Mouse (Mus musculus): ENCODE results near the gene Pde2a.

Pde2a gene

DNA sequence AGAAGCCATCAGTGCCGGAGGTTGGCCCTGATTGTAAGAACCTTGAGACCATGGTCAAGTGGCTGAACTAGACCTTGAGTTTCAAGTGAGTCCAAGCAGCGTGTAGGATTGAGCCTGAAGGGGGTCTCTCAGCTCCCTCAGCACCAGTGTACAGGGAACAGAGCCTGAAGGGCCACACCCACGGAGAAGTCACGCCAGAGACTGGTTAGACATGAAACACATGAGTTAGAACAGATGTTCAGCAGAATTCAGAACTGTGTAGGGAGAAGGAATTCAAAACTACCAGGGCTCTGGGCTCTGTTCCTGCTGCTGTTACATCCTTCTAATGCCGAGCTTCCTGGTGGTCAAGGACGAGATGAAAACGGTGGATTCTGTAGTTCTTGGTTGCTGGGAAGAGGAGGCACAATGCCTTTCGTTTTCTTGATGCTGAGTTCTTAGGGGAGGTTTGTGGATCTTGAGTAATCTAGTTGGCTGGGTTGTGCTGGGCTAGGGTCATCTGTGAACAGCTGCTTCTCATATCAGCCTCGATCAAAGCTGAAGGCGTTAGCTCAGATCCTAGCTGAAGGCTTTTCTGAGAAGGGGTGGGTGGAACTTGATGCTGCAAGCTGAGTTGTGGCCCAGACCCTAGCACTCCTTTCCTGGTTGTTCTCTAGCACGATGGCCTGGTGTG, 11.1 kb upstream of the Pde2a start, which contains the start of gene Gm45837:
Gene Gm45837 (plus strand): TSS at position 620 of the 670 bp plus-strand sequence.
- DNase-seq, result no peak

DNA sequence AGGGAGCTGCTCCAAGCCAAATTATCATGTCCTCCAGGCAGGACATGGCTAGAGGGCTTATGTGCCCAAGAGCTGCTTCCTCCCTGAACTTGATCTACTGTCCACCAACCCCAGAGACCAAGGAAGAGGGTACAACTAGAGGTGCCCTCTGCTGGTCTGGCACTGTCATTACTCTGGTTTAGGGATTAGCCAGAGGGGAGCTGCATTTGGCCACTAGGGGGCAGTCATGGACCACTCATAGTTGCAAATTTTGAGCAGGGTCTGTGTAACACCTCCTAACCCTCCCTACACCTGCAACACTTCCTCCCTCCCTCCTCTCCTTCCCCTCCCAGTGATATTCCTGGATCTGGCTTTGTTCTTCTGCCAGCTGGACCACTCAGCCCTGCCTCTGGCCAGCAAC, 8.7 kb upstream of the Pde2a start:
- DNase-seq, result peak; percentile 68 to 73

GRCm38 (mm10) chr7:101414209-101414608, 7.3 kb upstream of the Pde2a start:
- DNase-seq, result no peak

DNA sequence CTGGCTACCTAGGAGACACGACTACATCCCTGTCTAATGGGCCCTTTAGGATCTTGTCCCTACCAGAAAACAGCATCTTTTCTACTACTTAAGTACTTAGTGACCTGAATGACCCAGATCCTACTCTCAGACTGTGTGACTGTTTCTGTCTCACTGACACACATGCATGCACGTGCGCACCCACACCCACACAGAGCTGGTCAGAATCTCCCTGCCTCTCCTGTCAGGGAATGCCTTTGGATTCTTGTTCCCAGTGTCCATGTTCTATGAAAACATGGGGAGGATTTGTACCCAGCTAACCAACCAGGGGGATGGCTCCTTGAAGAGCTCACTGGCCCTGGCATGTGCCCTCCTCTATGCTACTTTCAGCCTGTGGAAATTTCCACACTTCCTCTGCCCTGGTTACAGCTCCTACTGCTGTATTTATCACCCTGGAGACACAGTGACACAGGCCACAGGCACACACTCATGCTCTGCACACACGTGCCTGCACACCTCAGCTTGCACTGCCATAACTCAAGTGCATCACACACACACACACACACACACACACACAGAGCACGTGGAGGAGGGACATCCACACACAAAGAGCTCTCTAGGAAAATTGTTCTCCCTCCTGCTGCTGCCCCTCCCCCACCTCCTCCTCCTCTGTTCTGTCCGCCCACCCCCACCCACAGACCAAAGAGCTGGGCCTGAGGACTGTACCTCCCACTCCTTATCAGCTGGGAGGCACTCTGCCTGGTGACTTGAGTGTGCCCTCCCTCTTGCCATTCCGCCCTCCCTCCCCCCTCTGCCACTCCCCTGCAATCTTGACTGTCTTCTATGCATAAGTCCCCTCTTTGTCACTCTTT, 6.6 kb upstream of the Pde2a start:
- DNase-seq, result no peak

GRCm38 (mm10) chr7:101415512-101416100, 5.9 kb upstream of the Pde2a start:
- no peak for DNase-seq

DNA sequence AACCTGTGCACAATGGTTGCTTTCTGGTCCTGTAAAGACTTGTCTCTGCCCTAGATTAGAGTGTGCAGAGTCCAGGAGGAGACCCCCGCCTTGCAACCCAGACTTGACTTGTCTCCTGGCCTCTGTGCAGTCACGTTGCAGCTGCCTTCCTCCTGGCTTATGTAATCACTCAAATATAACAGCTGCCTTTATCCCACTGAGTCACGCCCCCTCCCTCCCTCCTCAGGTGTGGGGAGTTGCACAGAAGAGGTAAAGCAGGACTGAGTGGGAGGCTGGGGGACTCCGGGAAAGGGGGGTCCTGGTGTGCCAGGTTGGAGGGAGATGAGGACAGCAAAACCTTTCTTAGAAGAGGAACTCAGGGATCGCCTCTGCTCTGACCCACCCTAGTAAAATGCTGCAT, 5.1 kb upstream of the Pde2a start:
- DNase-seq, result no peak

DNA sequence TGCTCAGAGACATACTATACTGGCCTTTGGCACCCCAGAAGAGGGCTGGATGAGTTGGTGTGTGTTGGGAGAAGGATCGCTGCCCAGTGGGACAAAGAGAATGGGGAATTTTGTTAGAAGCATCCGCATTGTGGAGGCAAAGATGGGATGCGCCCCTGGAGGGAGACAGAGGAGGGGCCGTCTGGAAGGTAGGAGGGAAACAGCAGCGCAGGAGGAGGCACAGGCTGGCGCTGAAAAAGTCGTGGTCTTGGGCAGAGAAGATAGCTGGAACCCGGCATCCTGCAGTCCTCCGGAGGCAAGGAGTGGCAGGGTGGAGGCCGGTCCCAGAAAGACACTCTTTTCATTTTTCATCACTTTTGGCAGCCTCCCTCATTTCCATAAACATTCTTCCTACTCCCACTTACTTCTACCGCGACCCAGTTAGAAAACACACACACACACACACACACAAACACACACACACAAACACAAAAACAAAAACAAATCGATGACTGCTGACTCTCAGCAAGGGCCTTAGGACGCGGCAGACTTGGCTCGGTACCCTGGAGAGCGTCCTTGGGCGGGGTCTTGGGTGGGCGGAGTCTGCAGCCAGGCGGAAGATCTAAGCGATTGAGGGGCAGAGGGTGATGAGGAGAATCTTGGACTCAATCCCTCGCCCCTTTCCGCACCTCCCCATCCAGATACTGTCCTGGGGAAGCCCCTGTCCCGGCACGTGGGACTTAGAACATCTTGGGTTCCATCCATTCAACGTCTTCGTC, 2.3 kb upstream of the Pde2a start:
- no peak for DNase-seq

DNA sequence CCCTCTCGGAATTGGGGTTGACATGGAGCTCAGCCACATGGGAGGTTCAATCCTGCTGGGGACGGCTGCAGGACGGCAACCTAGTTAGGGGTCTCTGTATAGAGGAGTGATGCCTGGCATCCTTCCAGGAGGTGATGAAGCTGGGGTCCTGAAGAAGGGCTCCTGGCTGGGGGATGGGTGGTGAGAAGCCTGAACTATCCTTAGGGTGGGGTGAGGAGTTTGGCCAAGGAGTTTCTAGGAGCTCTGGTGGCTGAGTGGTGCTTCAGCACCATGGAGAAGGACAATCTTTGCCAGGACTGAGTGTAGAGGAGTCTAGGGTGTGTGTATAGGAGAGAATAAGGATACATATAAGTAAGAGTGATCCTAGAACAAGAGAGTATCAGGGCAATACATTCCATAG, 578 bp downstream of the Pde2a start:
- no peak for DNase-seq

DNA sequence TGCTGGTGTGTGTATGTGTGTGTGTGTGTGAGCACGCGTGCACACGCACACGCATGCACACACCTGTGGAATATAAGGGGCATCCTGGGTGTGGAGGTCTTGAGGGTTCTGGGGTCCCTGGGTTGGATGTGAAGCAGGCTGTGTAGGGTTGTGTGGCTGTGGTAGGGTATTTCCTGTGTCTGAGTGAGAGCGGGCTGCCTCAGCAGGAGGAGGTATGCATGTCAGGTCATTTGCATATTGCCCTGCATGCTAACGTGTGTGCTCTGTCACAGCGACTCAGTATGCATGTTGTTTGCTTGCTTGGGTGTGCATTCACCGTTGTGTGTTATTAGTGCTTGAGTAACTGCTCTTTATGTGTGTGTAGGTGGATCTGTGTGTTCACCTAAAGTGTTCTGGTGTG, 1.2 kb downstream of the Pde2a start:
- no peak for DNase-seq

DNA sequence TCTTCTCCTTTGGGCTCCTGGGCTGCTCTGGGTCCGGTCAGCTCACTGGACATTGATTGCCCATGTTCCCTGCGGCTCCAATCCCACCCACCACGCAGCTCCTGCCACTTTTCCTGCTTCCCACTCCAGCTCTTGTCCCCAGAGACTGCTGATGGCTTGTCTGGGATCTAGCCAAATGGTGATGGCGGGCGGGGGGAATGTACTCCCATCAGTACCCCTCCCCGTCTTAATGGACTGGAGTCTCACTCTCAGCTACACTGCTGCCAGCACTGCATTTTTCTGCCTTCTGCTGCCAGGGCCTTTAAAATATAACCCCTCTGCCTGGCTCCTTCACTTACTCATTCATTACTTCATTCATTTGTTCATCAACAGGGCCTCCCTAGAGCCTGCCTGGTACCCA, 2.5 kb downstream of the Pde2a start:
- DNase-seq, result no peak

GRCm38 (mm10) chr7:101426692-101427091, 5.2 kb downstream of the Pde2a start:
- DNase-seq, result no peak

DNA sequence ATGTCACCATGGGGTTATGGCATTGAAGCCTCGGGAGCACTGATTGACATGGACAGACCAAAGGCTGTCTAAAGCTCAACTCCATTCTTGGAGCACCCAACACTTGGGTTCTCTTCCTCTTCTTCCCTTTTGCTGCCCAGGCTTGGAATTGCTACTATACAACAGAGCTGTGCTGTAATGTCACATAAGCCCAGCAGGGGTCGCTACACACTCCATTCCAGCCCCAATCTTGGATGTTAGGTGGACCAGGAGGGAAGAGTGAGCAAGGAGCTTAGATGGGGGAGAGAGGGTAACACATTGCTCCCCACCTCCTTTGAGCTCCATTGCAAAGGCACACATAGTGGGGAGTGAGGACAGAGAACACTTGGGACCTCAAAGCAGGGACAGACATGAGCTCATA, 6.2 kb downstream of the Pde2a start:
- no peak for DNase-seq

DNA sequence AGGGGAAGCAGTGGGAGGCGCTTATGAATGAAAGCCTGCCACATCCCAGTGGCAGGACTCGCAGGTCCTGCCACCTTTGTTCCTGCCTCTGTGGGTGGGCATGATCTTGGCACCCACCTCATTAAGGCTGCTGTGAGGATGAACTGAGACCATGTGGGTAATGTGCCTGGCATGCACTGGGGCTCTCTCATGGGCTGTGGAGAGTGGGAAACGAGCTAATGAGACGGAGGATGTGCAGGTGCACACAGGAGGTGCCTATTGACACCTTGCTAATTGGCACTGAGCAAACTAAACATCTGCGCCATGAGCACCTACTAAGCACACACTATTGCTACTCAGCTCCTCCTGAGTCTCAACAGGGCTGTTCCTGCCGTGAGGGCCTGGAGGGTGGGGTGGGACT, 13.5 kb downstream of the Pde2a start:
- no peak for DNase-seq

DNA sequence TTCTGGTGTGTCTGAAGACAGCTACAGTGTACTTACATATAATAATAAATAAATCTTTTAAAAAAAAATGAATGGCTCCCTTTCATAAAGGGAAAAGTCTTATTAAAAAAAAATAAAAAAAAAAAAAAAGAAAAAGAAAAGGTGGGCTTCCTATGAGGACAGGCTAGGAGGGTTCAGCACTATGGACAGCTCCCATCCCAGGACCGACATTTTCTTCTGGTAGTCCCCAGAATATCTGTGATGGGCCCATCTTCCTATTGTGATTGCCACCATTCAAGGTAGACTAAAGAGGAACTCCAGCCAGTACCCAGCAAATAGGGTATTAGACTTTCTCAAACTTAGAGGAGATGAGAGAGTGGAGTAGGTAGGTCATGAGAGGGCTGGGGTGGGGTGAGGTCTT, 16.4 kb downstream of the Pde2a start:
- DNase-seq, result no peak

GRCm38 (mm10) chr7:101443093-101443492, 21.6 kb downstream of the Pde2a start:
- DNase-seq, result no peak

DNA sequence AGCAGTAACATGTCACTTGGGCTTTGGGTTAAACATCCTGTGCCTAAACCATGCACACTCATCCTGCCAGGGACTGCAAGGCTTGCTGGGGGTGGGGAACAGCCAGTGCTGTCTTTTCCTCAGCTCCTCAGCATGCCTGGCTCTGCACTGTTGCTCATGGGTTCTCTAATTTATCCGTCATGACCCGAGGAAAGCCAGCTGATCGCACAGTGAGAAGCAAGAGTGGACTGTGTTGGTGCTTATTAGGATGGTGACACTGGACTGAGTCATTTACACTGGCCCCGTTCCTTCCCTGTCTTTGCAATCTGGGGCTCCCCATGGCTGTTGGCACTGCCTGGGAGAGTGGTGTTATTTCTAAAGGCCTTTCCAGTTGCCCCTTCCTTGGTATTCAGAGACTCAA, 22.7 kb downstream of the Pde2a start:
- DNase-seq, result no peak

- DNase-seq, result no peak
Observed at GRCm38 (mm10) chr7:101449855-101450254, 28.4 kb downstream of the Pde2a start.

GRCm38 (mm10) chr7:101450422-101451401, 29.2 kb downstream of the Pde2a start:
- DNase-seq, result peak; percentile 85 to 88

DNA sequence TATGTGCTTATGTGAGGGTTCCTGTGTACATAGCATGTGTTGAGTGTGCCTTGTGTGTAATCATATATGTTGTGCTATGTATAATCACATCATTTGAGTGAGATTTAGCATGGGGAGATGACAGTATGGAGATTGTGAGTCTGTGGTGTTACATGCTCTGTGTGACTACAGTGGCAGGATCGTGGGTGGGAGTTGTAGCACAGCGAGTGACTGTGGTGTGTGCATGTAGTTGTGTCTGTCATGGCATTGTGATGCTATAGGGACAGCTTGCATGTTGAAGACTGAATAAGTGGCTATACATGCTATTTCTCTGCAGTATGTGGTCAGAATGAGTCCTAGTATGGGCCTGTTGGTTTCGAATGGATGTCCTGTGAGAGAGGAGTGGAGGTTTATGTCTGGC, 31.2 kb downstream of the Pde2a start:
- no peak for DNase-seq

GRCm38 (mm10) chr7:101453296-101453695, 31.8 kb downstream of the Pde2a start:
- no peak for DNase-seq

- no peak for DNase-seq
Observed at GRCm38 (mm10) chr7:101453725-101454124, 32.2 kb downstream of the Pde2a start.

- no peak for DNase-seq
Observed at GRCm38 (mm10) chr7:101454479-101454878, 33.0 kb downstream of the Pde2a start.

Measured in cerebellum, postnatal 36 days (tissue).